Mouse (Mus musculus) myocyte (in vitro differentiated cells): ENCODE measurements around the gene Mrpl4. TPM values are rescaled to one million over a fixed set of nuclear protein-coding genes. Genes with fewer than 3 reads are reported as not detected.
A peak's percentile ranks its signal among the peaks of the same experiment; 100 is the strongest.

Experiments used
- H3K27me3 ChIP-seq: one replicate; pipeline ENCODE4 v1.6.1; 2011; ENCODE audit not compliant: control insufficient read depth, insufficient read depth, insufficient read length
- H3K36me3 ChIP-seq: one replicate; pipeline ENCODE4 v1.6.1; 2011; ENCODE audit not compliant: control insufficient read depth, insufficient read depth
- H3K4me2 ChIP-seq: one replicate; pipeline ENCODE4 v1.6.1; 2011; ENCODE audit warnings: low read depth, control low read depth
- H3K4me3 ChIP-seq: one replicate; pipeline ENCODE4 v1.5.1; 2011; ENCODE audit warnings: mild to moderate bottlenecking, control low read depth, moderate library complexity
- H3K79me2 ChIP-seq: one replicate; pipeline ENCODE4 v1.6.1; 2011; ENCODE audit not compliant: control insufficient read depth, insufficient read depth
- H3ac ChIP-seq: one replicate; pipeline ENCODE4 v1.6.1; 2011; ENCODE audit not compliant: control insufficient read depth, insufficient read length
- CEBPB ChIP-seq: IDR thresholded peaks from 2 replicates; pipeline ENCODE4 v1.6.1; 2011; ENCODE audit warnings: mild to moderate bottlenecking, moderate library complexity; ENCODE audit not compliant: poor library complexity, insufficient read depth, severe bottlenecking
- E2F4 ChIP-seq: IDR thresholded peaks from one replicate; pipeline ENCODE4 v1.6.1; 2011; ENCODE audit warnings: mild to moderate bottlenecking, control low read depth, moderate library complexity; ENCODE audit not compliant: insufficient read depth
- MAX ChIP-seq: IDR thresholded peaks from one replicate; pipeline ENCODE4 v1.6.1; 2011; ENCODE audit warnings: low read depth, mild to moderate bottlenecking, control low read depth
- MYOD1 ChIP-seq, 3 experiments: IDR thresholded peaks; one replicate each; pipeline ENCODE4 v1.6.1; 2011; ENCODE audit warnings: control low read depth in 2 of 3, low read depth in 2 of 3, mild to moderate bottlenecking in 2 of 3, moderate library complexity in 1 of 3; ENCODE audit not compliant: insufficient read length in 2 of 3, control insufficient read depth in 1 of 3
- MYOG ChIP-seq, 3 experiments: IDR thresholded peaks; one replicate each; pipeline ENCODE4 v1.6.1; 2011; ENCODE audit warnings: control low read depth in 2 of 3, low read depth in 2 of 3, mild to moderate bottlenecking in 2 of 3; ENCODE audit not compliant: insufficient read length in 2 of 3, control insufficient read depth in 1 of 3, insufficient read depth in 1 of 3
- POLR2A ChIP-seq: IDR thresholded peaks from one replicate; pipeline ENCODE4 v1.6.1; 2011; ENCODE audit warnings: low read depth, mild to moderate bottlenecking, control low read depth, moderate library complexity; ENCODE audit not compliant: insufficient read length
- POLR2AphosphoS2 ChIP-seq: IDR thresholded peaks from one replicate; pipeline ENCODE4 v1.6.1; 2011; ENCODE audit warnings: low read depth, control low read depth; ENCODE audit not compliant: insufficient read length
- REST ChIP-seq: IDR thresholded peaks from one replicate; pipeline ENCODE4 v1.6.1; 2011; ENCODE audit warnings: mild to moderate bottlenecking, control low read depth, moderate library complexity; ENCODE audit not compliant: insufficient read depth, insufficient read length
- SRF ChIP-seq: IDR thresholded peaks from one replicate; pipeline ENCODE4 v1.6.1; 2011; ENCODE audit warnings: low read depth; ENCODE audit not compliant: control insufficient read depth, insufficient read length
- TCF12 ChIP-seq: IDR thresholded peaks from one replicate; pipeline ENCODE4 v1.6.1; 2011; ENCODE audit warnings: mild to moderate bottlenecking, control low read depth; ENCODE audit not compliant: poor library complexity, insufficient read depth, severe bottlenecking
- TCF3 ChIP-seq: IDR thresholded peaks from one replicate; pipeline ENCODE4 v1.6.1; 2011; ENCODE audit warnings: low read depth, control low read depth; ENCODE audit not compliant: insufficient read length
- USF1 ChIP-seq: IDR thresholded peaks from one replicate; pipeline ENCODE4 v1.6.1; 2011; ENCODE audit warnings: low read depth, mild to moderate bottlenecking, control low read depth, moderate library complexity
- polyA plus RNA-seq: library from polyadenylated mRNA; unstranded; fragments of >200 nt; fragmentation: generic; extraction: Trizol; gene quantifications from one replicate; pipeline ENCODE4 v1.2.1, GENCODE M21; 2012; ENCODE audit warnings: missing spikeins

Mrpl4 gene
- polyA plus RNA-seq, 1 experiment, result 110 TPM

DNA sequence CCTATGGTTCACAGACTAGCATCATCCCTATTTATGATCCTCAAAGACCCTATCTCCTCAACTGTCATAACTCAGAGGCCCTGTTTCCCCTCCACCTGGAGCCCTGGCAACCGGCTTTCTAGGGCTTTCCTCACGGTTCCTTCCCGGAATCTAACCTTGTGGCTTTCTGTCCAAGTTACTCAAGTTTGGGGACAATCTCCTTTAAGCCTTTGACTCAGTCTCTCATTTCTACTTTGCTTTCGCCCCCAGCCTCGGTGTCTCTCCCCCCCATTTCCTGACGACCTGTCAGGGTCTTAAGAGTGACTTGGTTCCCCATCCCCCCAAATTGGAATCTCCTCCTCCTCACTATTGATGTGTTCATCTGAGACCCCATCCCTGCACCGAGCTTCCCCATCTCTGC lies 30.0 kb downstream of the Mrpl4 start:
- TF ChIP-seq USF1 (no peak), MYOG (IDR thresholded peaks at IDR 0.05; ENCODE audit: control insufficient read depth in 1 of 3, insufficient read depth in 1 of 3, insufficient read length in 2 of 3, low read depth in 2 of 3) (no peak), TCF12 (no peak), TCF3 (no peak), CEBPB (no peak), SRF (no peak), MAX (no peak), POLR2AphosphoS2 (no peak), POLR2A (no peak), REST (no peak), MYOD1 (IDR thresholded peaks at IDR 0.05; ENCODE audit: control insufficient read depth in 1 of 3, insufficient read length in 2 of 3, low read depth in 2 of 3) (no peak), E2F4 (no peak)

DNA sequence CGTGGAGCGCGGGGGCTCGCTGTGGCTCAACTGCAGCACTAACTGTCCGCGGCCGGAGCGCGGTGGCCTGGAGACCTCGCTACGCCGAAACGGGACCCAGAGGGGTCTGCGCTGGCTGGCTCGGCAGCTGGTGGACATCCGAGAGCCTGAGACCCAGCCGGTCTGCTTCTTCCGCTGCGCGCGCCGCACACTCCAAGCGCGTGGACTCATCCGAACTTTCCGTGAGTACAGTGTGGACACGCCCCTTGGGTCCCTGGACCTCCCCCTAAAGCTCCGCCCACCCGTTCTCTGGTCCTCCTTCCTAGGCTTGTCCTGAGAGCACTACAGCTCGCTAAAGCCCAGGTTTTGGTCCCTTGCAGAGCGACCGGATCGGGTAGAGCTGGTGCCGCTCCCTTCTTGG lies 30.6 kb downstream of the Mrpl4 start:
- peak overlapping the region; percentile 45 for H3K4me3 ChIP-seq
- TF ChIP-seq MAX (no peak), USF1 (no peak), POLR2A (peak; percentile 50)
- H3K79me2 ChIP-seq, result no peaks in the 10 kb centered on the region
- peak overlapping the region; percentile 19 for H3ac ChIP-seq
- no peaks in the 10 kb centered on the region for H3K36me3 ChIP-seq
- peaks cover 33% of the 10 kb centered on the region for H3K27me3 ChIP-seq
- peak overlapping the region; percentile 100 for H3K4me2 ChIP-seq

More for the DNA sequence above, 30.0 kb downstream of the Mrpl4 start:
- Histone ChIP-seq H3K36me3 (no peaks in the 10 kb centered on the region), H3K79me2 (no peaks in the 10 kb centered on the region), H3ac (peak overlapping the region; percentile 19), H3K4me3 (peak overlapping the region; percentile 45), H3K4me2 (peak overlapping the region; percentile 100), H3K27me3 (peaks cover 28% of the 10 kb centered on the region)

DNA sequence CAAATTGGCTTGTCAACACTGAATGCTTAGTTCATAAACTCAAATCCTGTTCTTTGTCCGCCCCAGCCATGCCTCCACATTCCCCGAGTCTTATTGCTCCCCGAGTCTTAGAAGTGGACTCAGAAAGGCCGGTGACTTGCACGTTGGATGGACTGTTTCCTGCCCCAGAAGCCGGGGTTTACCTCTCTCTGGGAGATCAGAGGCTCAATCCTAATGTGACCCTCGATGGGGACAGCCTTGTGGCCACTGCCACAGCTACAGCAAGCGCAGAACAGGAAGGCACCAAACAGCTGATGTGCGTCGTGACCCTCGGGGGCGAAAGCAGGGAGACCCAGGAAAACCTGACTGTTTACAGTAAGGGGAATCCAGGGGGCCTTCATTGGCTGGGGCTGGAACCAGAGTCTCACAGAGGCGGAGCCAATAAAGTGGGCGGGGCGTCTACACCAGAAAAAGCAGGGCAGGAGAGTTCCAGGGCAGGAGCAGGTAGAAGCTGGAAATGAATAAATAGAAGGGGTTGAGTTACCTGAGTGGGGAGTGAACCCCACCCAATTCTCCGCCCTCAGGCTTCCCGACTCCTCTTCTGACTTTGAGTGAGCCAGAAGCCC lies 32.0 kb downstream of the Mrpl4 start:
- peaks cover 40% of the 10 kb centered on the region for H3K27me3 ChIP-seq
- no peak overlapping the region for H3ac ChIP-seq

DNA sequence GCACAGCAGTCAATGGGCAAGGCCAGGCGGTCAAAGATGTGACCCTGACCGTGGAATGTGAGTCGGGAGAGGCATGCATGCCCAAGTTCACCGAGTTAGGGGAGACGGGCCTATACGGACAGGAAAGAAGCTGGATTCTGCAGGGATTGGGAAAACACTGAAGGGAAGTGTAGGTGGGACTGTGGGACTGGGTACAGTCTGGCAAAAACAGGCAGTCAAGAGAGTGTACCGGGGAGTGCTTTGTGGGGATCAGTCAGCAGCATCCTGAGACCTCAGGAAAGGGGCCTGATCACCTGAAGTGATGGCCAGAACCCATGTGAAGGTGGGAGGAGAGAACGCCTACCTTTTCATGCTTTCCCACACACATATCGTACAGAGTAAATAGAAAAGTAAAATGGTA lies 33.0 kb downstream of the Mrpl4 start:
- TF ChIP-seq MYOD1 (IDR thresholded peaks at IDR 0.05; ENCODE audit: control insufficient read depth in 1 of 3, insufficient read length in 2 of 3, low read depth in 2 of 3) (no peak), POLR2A (no peak), TCF3 (no peak), REST (no peak), SRF (no peak), MYOG (IDR thresholded peaks at IDR 0.05; ENCODE audit: control insufficient read depth in 1 of 3, insufficient read depth in 1 of 3, insufficient read length in 2 of 3, low read depth in 2 of 3) (no peak), TCF12 (no peak), MAX (no peak), USF1 (no peak), POLR2AphosphoS2 (no peak), CEBPB (no peak), E2F4 (no peak)
- no peak overlapping the region for H3K4me3 ChIP-seq

More for the DNA sequence above, 32.0 kb downstream of the Mrpl4 start:
- Histone ChIP-seq H3K36me3 (no peaks in the 10 kb centered on the region), H3K4me2 (no peak overlapping the region), H3K4me3 (no peak overlapping the region), H3K79me2 (no peaks in the 10 kb centered on the region)
- TF ChIP-seq REST, result no peak
- TF ChIP-seq POLR2AphosphoS2, result no peak
- no peak for TF ChIP-seq MYOD1 (IDR thresholded peaks at IDR 0.05; ENCODE audit: control insufficient read depth in 1 of 3, insufficient read length in 2 of 3, low read depth in 2 of 3)
- TF ChIP-seq SRF, result no peak
- no peak for TF ChIP-seq CEBPB
- no peak for TF ChIP-seq USF1
- TF ChIP-seq POLR2A, result no peak
- no peak for TF ChIP-seq MAX
- TF ChIP-seq TCF3, result no peak
- TF ChIP-seq MYOG (IDR thresholded peaks at IDR 0.05; ENCODE audit: control insufficient read depth in 1 of 3, insufficient read depth in 1 of 3, insufficient read length in 2 of 3, low read depth in 2 of 3), result no peak
- TF ChIP-seq E2F4, result no peak
- TF ChIP-seq TCF12, result no peak

DNA sequence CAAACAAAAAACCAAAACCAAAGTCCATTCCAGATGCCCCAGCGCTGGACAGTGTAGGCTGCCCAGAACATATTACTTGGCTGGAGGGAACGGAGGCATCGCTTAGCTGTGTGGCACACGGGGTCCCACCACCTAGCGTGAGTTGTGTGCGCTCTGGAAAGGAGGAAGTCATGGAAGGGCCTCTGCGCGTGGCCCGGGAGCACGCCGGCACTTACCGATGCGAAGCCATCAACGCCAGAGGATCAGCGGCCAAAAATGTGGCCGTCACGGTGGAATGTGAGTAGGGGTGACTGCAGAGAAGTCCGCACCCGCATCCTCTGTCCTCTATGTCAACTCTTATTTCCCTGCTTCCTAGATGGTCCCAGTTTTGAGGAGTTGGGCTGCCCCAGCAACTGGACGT lies 33.6 kb downstream of the Mrpl4 start:
- TF ChIP-seq E2F4, result no peak
- no peak for TF ChIP-seq MYOG (IDR thresholded peaks at IDR 0.05; ENCODE audit: control insufficient read depth in 1 of 3, insufficient read depth in 1 of 3, insufficient read length in 2 of 3, low read depth in 2 of 3)
- no peak for TF ChIP-seq MAX
- no peak for TF ChIP-seq REST
- TF ChIP-seq POLR2A, result no peak
- no peak for TF ChIP-seq MYOD1 (IDR thresholded peaks at IDR 0.05; ENCODE audit: control insufficient read depth in 1 of 3, insufficient read length in 2 of 3, low read depth in 2 of 3)
- TF ChIP-seq TCF12, result no peak
- TF ChIP-seq SRF, result no peak
- no peak for TF ChIP-seq USF1
- no peak for TF ChIP-seq POLR2AphosphoS2
- no peaks in the 10 kb centered on the region for H3K36me3 ChIP-seq
- H3ac ChIP-seq, result no peak overlapping the region
- H3K4me3 ChIP-seq, result no peak overlapping the region
- H3K27me3 ChIP-seq, result peaks cover 40% of the 10 kb centered on the region
- no peaks in the 10 kb centered on the region for H3K79me2 ChIP-seq
- H3K4me2 ChIP-seq, result no peak overlapping the region

More for the DNA sequence above, 33.0 kb downstream of the Mrpl4 start:
- Histone ChIP-seq H3K79me2 (no peaks in the 10 kb centered on the region), H3ac (no peak overlapping the region), H3K4me2 (no peak overlapping the region), H3K27me3 (peaks cover 40% of the 10 kb centered on the region), H3K36me3 (no peaks in the 10 kb centered on the region)
